Mouse (Mus musculus): Measurements from ENCODE around the gene Hist1h4m.
"Not testable (repeated sequence)": the region's sequence is repeated elsewhere in the genome, so short reads cannot be mapped to it uniquely, and the experiment has no call there.

Gene Hist1h4m

GRCm38 (mm10) chr13:21811539-21811938, at the start of gene Hist1h4m:
Hist1h4m (plus strand) TSS chr13:21811746.
- peak; percentile 52 to 54 for DNase-seq

DNA sequence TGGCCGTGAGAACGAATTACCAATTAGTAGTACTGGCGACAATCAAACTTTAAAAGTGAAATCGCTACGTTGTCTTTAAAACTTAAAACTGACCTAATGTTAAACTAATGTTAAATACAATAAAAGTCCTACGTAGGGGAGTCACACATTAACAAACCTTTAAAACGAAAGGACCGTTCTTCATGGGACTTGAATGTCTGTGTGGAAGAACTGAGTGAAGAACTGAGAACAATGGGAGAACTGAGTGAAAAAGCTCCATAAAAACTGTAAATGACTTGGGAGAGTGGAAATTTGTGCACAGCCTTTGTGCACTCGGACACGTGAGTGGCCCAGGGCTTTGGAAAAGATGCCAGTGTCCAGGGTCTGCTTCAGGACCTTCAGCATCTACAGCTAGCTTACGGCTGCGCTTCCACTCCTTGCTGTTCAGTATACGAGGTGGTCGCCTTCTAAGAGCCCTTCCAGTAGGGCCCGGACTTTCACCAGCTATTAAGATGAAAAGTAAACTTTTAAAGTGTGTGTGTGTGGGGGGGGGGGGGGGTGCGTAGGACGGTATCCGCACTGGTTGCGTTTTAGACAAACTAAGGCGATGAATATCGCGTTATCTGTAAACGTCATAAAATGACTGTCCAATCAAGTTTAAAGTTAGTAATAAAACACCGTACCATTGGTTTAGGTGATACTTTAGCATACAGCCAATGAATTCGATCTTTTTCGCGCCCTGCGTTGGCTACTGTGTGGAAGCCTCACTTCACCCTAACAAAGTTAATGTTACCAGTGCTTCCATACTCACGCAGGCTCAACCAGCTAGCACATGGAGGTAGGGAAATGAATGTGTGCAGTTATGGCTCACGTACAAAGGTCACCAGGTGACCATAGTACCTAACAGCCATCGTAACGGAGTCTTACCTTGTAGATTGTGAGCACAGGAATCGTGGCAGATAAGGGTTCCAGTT, 32.5 kb upstream of the Hist1h4m start:
- peak; percentile 68 to 73 for DNase-seq

- peak; percentile 76 to 83 for DNase-seq
Observed at GRCm38 (mm10) chr13:21779767-21780731, 31.5 kb upstream of the Hist1h4m start, which contains the start of gene Hist1h1b. Hist1h1b (minus strand) TSS chr13:21780625.

GRCm38 (mm10) chr13:21781021-21781555, 30.5 kb upstream of the Hist1h4m start:
- DNase-seq = no peak

DNA sequence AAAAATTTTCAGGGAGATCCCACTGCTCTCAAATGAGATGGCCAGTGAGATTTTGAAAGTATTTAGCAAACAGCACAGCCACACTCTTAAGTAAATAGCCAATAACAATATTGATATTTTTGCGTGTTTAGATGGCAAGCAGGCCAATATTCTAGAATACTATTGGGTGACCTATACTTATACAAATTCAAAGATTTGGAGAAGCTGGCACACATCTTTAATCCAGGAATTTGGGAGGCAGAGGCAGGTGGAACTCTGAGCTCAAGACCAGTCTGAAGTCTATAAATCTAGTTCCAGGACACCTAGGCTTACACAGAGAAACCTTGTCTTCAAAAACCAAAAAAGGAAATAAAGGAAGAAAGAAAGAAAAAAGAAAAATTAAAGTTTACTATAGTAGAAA, 29.9 kb upstream of the Hist1h4m start:
- no peak for DNase-seq

GRCm38 (mm10) chr13:21782361-21783254, 28.9 kb upstream of the Hist1h4m start:
- peak; percentile 22 to 34 for DNase-seq

GRCm38 (mm10) chr13:21783255-21783617, 28.3 kb upstream of the Hist1h4m start, which contains the start of gene Hist1h3i:
Hist1h3i (minus strand) TSS chr13:21783370.
- peak; percentile 59 to 60 for DNase-seq

DNA sequence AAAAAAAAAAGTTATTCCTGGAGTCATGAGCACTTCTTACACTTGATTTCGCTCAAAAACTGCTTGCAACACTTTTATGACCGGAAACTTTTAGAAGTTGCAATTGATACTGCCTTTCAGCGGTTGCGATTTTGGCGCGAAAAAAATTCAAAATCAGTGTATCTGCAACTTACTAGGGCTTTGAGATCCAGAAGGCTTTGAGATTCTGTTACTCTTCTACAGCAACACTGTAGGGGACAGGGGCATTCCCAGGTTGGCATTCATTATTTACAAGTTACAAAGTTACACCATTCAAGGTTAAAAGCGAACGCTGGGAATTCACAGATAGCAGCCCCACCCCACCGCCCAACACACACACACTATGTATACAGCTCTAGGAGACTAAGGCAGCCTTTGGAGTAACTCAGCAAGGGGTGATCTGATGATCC, 27.8 kb upstream of the Hist1h4m start:
- peak in 1 of 2 experiments; percentile 25 for DNase-seq

DNA sequence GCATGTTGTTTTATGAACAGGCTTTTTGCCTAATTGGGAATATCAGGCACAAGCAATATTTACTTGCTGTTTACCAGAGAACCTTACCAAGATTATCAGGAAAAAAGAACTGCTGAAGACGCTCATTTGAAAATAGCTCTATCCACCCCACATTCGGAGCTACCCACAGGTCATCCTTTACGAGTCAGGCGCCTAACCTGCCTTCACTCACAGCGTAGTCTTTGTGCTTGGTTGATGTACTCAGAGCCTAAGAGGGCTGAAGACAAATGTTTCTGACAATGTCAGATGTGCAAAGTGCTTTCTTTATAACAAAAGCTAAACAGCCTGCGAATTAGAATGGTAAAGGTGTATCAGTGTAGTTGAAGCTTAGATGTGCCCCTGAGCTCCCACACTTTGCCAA, 27.2 kb upstream of the Hist1h4m start:
- DNase-seq = no peak

DNA sequence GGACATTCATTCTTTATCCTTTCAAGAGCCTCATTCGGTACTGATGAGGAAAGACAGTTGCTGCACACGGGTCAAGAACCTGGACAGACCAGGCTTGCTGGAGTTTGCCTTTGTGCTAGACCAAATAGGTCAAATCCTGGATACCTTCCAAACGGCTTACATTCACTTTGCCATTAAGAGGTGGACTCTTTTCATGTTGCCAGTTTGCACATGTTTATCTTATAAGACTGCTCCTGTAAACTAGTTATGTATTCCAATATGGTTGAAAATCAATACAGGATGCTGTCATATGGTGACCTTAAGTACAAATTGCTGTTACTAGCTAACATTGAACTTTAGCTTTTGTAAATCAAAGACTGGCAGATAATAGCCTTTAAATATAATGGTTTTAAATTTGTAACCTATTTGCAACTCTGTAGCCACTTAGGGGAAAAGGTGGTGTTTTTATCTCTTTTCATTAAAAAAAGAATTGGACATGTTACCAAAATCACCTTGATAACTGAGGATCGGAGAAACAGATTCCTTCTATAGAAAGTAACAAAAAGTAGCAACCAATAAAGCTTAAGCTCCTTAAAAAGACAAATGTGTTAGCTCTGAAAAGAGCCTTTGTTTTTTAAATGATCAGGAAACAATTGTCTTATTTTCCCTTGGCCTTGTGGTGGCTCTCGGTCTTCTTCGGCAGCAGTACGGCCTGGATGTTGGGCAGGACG, 25.2 kb upstream of the Hist1h4m start:
- DNase-seq = peak in 1 of 2 experiments; percentile 15

DNA sequence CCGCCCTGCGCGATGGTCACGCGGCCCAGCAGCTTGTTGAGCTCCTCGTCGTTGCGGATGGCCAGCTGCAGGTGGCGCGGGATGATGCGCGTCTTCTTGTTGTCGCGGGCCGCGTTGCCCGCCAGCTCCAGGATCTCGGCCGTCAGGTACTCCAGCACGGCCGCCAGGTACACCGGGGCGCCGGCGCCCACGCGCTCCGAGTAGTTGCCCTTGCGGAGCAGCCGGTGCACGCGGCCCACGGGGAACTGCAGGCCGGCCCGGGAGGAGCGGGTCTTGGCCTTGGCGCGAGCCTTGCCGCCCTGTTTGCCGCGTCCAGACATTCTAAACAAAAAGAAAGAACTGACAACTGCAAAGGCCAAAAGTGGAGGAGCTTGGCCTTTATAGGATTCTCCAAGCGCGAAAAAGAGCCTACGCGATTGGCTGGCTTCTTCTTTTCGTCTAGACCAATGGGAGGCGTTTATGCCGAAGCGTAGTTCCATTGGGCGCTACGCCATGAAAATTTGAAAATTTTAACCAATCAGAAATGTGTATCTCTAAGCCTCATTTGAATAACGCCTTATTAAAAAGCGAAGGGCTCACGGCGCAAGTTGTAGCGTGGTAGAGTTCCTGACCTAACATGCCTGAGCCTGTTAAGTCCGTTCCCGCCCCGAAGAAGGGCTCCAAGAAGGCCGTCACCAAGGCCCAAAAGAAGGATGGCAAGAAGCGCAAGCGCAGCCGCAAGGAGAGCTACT, 24.5 kb upstream of the Hist1h4m start, which contains the start of the genes Hist1h2an and Hist1h2bp:
Hist1h2an (minus strand) TSS at position 320 of the 731 bp plus-strand sequence.
Hist1h2bp (plus strand) TSS at position 563 of the 731 bp plus-strand sequence.
- peak; percentile 85 to 87 for DNase-seq

- no peak for DNase-seq
Observed at GRCm38 (mm10) chr13:21787760-21788593, 23.6 kb upstream of the Hist1h4m start.

- DNase-seq = no peak
Observed at GRCm38 (mm10) chr13:21789925-21790324, 21.6 kb upstream of the Hist1h4m start.

- no peak for DNase-seq
Observed at GRCm38 (mm10) chr13:21790601-21791283, 20.8 kb upstream of the Hist1h4m start.

GRCm38 (mm10) chr13:21795584-21795983, 16.0 kb upstream of the Hist1h4m start:
- no peak for DNase-seq

- DNase-seq = not testable (repeated sequence)
Observed at GRCm38 (mm10) chr13:21797163-21797562, 14.4 kb upstream of the Hist1h4m start.

GRCm38 (mm10) chr13:21803058-21803457, 8.5 kb upstream of the Hist1h4m start:
- not testable (repeated sequence) for DNase-seq

GRCm38 (mm10) chr13:21810073-21810472, 1.5 kb upstream of the Hist1h4m start, which contains the start of the genes Hist1h2bq and Hist1h2ao:
Hist1h2bq (minus strand) TSS chr13:21810197.
Hist1h2ao (plus strand) TSS chr13:21810465.
- not testable (repeated sequence) for DNase-seq
